Mouse (Mus musculus) monocyte, adult 59 days (primary cell): ENCODE results near the gene Olfr394. TPM values are rescaled to one million over a fixed set of nuclear protein-coding genes. Genes with fewer than 3 reads are reported as not detected.

ENCODE experiments used
- total RNA-seq, 2 experiments: library from RNA; stranded (reverse); gene quantifications; one replicate each; pipeline ENCODE4 v1.2.4; 2023

Olfr394 gene
- not detected for total RNA-seq

DNA sequence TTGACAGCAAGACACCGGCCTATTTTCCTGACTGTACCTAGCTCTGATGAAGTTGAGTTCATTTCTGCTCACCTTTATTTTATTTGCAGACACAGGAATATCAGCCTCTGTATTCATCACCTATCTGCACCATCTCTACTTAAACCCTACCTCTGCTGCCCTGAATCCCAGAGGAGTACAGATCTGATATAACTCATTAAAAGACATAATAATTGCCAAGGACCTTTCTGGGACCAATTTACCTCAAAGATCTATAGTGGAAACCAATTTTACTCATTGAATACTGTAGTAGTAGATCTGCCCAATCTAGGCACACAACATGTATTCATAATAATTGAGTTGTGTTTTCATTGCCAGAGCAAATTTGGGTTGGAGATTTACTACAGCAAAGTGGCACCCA is at the start of gene Olfr394:
Olfr394 (minus strand) TSS at position 101 of the 400 bp plus-strand sequence.

GRCm38 (mm10) chr11:73936377-73936776 is 45.8 kb upstream of the Olfr394 start, which contains the start of gene Olfr23:
Gene Olfr23, plus strand, starts transcription at chr11:73936677.

GRCm38 (mm10) chr11:73909199-73909598 is 18.6 kb upstream of the Olfr394 start, which contains the start of gene Olfr395:
Gene Olfr395, minus strand, starts transcription at chr11:73909299.

GRCm38 (mm10) chr11:73851354-73851753 is 39.2 kb downstream of the Olfr394 start, which contains the start of gene Olfr393:
Gene Olfr393, minus strand, starts transcription at chr11:73851454.

Other genes starting within 250 kb of the Olfr394 start
- not detected for gene Zfp735, start 202.0 kb downstream of the Olfr394 start, total RNA-seq
- not detected for gene Olfr389, start 110.1 kb downstream of the Olfr394 start, total RNA-seq
- gene Olfr390, start 107.8 kb downstream of the Olfr394 start, total RNA-seq: not detected
- gene Olfr391-ps, start 87.7 kb downstream of the Olfr394 start, total RNA-seq: not detected
- gene Olfr392, start 73.7 kb downstream of the Olfr394 start, total RNA-seq: not detected
- gene Olfr393, start 39.3 kb downstream of the Olfr394 start, total RNA-seq: not detected
- gene Olfr395, start 18.5 kb upstream of the Olfr394 start, total RNA-seq: not detected
- gene Olfr23, start 45.9 kb upstream of the Olfr394 start, total RNA-seq: not detected
- not detected for gene Olfr397, start 70.0 kb upstream of the Olfr394 start, total RNA-seq
- gene Olfr398, start 99.6 kb upstream of the Olfr394 start, total RNA-seq: not detected
- gene Olfr139, start 165.8 kb upstream of the Olfr394 start, total RNA-seq: not detected
- not detected for gene Olfr399, start 165.8 kb upstream of the Olfr394 start, total RNA-seq
- gene Zfp616, start 179.2 kb upstream of the Olfr394 start, total RNA-seq: not detected
- gene Olfr401, start 222.9 kb upstream of the Olfr394 start, total RNA-seq: not detected